Mouse (Mus musculus) erythroblast, embryonic 14.5 days (primary cell): Measurements from ENCODE around the gene Dhx57. TPM values are rescaled to one million over a fixed set of nuclear protein-coding genes. Genes with fewer than 3 reads are reported as not detected.

Source experiments
- H3K27me3 ChIP-seq: 2 replicates; pipeline ENCODE4 v1.6.1; 2012; ENCODE audit warnings: inconsistent platforms; ENCODE audit not compliant: control insufficient read depth
- H3K36me3 ChIP-seq: 2 replicates; pipeline ENCODE4 v1.6.1; 2012; ENCODE audit warnings: mild to moderate bottlenecking, inconsistent platforms; ENCODE audit not compliant: control insufficient read depth
- H3K4me1 ChIP-seq: 2 replicates; pipeline ENCODE4 v1.6.1; 2012; ENCODE audit warnings: inconsistent platforms; ENCODE audit not compliant: control insufficient read depth
- H3K4me3 ChIP-seq: replicated peaks from 2 replicates; pipeline ENCODE3; 2012; ENCODE audit warnings: moderate library complexity, mild to moderate bottlenecking, inconsistent platforms
- H3K9me3 ChIP-seq: 2 replicates; pipeline ENCODE4 v1.6.1; 2012; ENCODE audit warnings: low read length, inconsistent platforms, mixed read lengths; ENCODE audit not compliant: control insufficient read depth
- GATA1 ChIP-seq: IDR thresholded peaks from 2 replicates; pipeline ENCODE4 v1.6.1; 2012; ENCODE audit warnings: low read length, inconsistent platforms, mixed read lengths
- TAL1 ChIP-seq: IDR thresholded peaks from 3 replicates; pipeline ENCODE4 v1.6.1; 2012; ENCODE audit warnings: low read length, inconsistent platforms, mixed read lengths
- polyA plus RNA-seq: library from polyadenylated mRNA; stranded (reverse); fragments of >175 nt; gene quantifications from 2 replicates; pipeline ENCODE4 v1.2.3, GENCODE M21; 2012

Gene Dhx57
- polyA plus RNA-seq, 1 experiment: 0.24 TPM

DNA sequence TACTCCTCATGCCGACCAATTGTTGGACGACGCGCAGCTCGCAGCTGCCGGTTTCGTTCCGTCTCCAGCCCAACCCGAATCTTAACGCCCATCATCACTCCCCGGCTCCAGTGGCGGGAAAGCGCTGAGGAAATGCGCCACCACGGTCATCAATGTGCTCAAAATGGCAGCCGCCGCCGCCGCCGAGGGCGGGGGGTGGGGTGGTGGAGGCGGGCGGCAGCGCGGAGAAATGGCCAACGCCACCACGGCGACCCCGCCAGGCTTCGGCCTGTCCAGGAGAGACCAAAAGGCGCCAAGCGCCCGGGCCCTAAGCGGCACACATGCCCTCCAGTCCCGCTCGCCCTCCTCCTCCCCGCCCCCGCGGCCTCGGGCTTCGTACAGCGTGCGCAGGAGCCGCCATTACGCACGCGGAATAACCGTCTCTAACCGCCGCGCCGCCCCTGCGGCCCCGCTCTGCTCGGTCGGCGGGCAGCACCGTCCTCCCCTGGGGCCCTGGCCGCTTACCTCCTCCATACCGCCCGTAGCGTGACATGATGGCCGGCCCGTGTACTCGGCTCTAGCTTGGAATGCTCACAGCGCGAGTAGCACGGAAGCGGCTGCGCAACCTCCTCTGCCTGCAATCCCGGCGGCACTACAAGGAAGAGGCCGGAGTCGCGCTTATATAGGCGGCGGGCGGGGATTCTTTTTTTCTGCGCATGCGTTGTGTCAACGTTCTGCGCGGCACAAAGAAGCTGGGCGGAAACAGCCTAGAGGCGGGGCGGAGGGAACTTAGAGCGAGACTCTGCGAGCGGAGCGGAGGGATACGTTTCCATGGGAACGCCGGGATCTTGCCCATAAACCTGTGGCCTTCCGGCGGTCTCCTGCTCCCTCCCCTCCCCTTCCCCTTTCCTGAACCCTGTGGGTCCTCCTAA, 83.3 kb downstream of the Dhx57 start, which contains the start of the genes Srsf7 and Ttc39d:
Gene Srsf7 (minus strand): TSS at position 637 of the 911 bp plus-strand sequence.
Gene Ttc39d (plus strand): TSS at position 790 of the 911 bp plus-strand sequence.
- TF ChIP-seq GATA1: no peak
- no peak for TF ChIP-seq TAL1
- peaks cover 3% of the 10 kb centered on the region; the same call in 1 of the 2 replicates for H3K27me3 ChIP-seq

GRCm38 (mm10) chr17:80206301-80206670, 84.0 kb downstream of the Dhx57 start:
- TF ChIP-seq TAL1 (no peak), GATA1 (no peak)
- H3K27me3 ChIP-seq: peaks cover 3% of the 10 kb centered on the region; the same call in 1 of the 2 replicates

More for the DNA sequence above, 83.3 kb downstream of the Dhx57 start, which contains the start of the genes Srsf7 and Ttc39d:
- H3K4me3 ChIP-seq: peak within 1 kb of the TSS; percentile 98
- peaks cover 27% of the 10 kb centered on the region for H3K4me1 ChIP-seq
- peaks cover 41% of the 10 kb centered on the region for H3K36me3 ChIP-seq
- H3K9me3 ChIP-seq: no peaks in the 10 kb centered on the region

GRCm38 (mm10) chr17:80205657-80206056, 84.6 kb downstream of the Dhx57 start:
- H3K4me3 ChIP-seq: peak overlapping the region; percentile 98
- H3K36me3 ChIP-seq: peaks cover 54% of the 10 kb centered on the region
- no peak for TF ChIP-seq GATA1
- no peak for TF ChIP-seq TAL1
- peaks cover 27% of the 10 kb centered on the region for H3K4me1 ChIP-seq
- H3K9me3 ChIP-seq: no peaks in the 10 kb centered on the region
- H3K27me3 ChIP-seq: no peaks in the 10 kb centered on the region

More at GRCm38 (mm10) chr17:80206301-80206670, 84.0 kb downstream of the Dhx57 start:
- Histone ChIP-seq H3K4me1 (peaks cover 27% of the 10 kb centered on the region), H3K36me3 (peaks cover 47% of the 10 kb centered on the region), H3K9me3 (no peaks in the 10 kb centered on the region), H3K4me3 (peak overlapping the region; percentile 98)

GRCm38 (mm10) chr17:80199160-80199778, 91.0 kb downstream of the Dhx57 start:
- peaks cover 89% of the 10 kb centered on the region for H3K36me3 ChIP-seq
- TF ChIP-seq TAL1 (no peak), GATA1 (no peak)
- H3K27me3 ChIP-seq: no peaks in the 10 kb centered on the region
- H3K4me3 ChIP-seq: no peak overlapping the region
- peaks cover 4% of the 10 kb centered on the region for H3K4me1 ChIP-seq
- no peaks in the 10 kb centered on the region for H3K9me3 ChIP-seq

GRCm38 (mm10) chr17:80193075-80193474, 97.2 kb downstream of the Dhx57 start:
- no peaks in the 10 kb centered on the region for H3K9me3 ChIP-seq
- H3K4me3 ChIP-seq: no peak overlapping the region
- peaks cover 33% of the 10 kb centered on the region for H3K36me3 ChIP-seq
- H3K27me3 ChIP-seq: no peaks in the 10 kb centered on the region
- TF ChIP-seq GATA1 (no peak), TAL1 (no peak)
- H3K4me1 ChIP-seq: no peaks in the 10 kb centered on the region

Other genes with a start within 250 kb of the Dhx57 start
- 2.5 TPM in 2 replicates for gene Hnrnpll, start 228.1 kb downstream of the Dhx57 start, polyA plus RNA-seq
- 0.02 TPM in 1 of 2 replicates, not detected in the other for gene Galm, start 163.0 kb downstream of the Dhx57 start, polyA plus RNA-seq
- gene Srsf7, start 83.2 kb downstream of the Dhx57 start, polyA plus RNA-seq: 3.6 and 5.4 TPM in 2 replicates
- gene Ttc39d, start 83.0 kb downstream of the Dhx57 start, polyA plus RNA-seq: 0.01 TPM in 1 of 2 replicates, not detected in the other
- gene Gemin6, start 66.0 kb downstream of the Dhx57 start, polyA plus RNA-seq: not detected in 2 replicates
- 0.09 and 0.19 TPM in 2 replicates for gene Morn2, start 273 bp downstream of the Dhx57 start, polyA plus RNA-seq
- gene Arhgef33, start 16.9 kb upstream of the Dhx57 start, polyA plus RNA-seq: not detected in 2 replicates
- gene Gm10190, start 83.1 kb upstream of the Dhx57 start, polyA plus RNA-seq: not detected in 2 replicates
- 0.04 and 0.06 TPM in 2 replicates for gene Sos1, start 190.0 kb upstream of the Dhx57 start, polyA plus RNA-seq